Mouse (Mus musculus): Measurements from ENCODE around the gene Ppat.
A peak's percentile ranks its signal among the peaks of the same experiment; 100 is the strongest.
"Not testable (repeated sequence)": the region's sequence is repeated elsewhere in the genome, so short reads cannot be mapped to it uniquely, and the experiment has no call there.

The Ppat gene

GRCm38 (mm10) chr5:76928124-76928832 is 23.1 kb downstream of the Ppat start:
- H3K27me3 ChIP-seq (ENCODE audit: control insufficient read depth, insufficient read depth, low read length, poor library complexity, severe bottlenecking) = no peaks in the 10 kb centered on the region
- no peak for DNase-seq (ENCODE audit: low read depth, low spot score)
- H3K36me3 ChIP-seq (ENCODE audit: control insufficient read depth, insufficient read depth, low read length, poor library complexity, severe bottlenecking) = no peaks in the 10 kb centered on the region; the same call in 1 of the 2 replicates

GRCm38 (mm10) chr5:76924296-76924695 is 27.1 kb downstream of the Ppat start:
- Histone ChIP-seq H3K27me3 (ENCODE audit: control insufficient read depth, insufficient read depth, low read length, poor library complexity, severe bottlenecking) (no peaks in the 10 kb centered on the region), H3K36me3 (ENCODE audit: control insufficient read depth, insufficient read depth, low read length, poor library complexity, severe bottlenecking) (peaks cover 4% of the 10 kb centered on the region; the same call in 1 of the 2 replicates)
- no peak for DNase-seq (ENCODE audit: low read depth, low spot score)

GRCm38 (mm10) chr5:76923428-76923827 is 27.9 kb downstream of the Ppat start:
- H3K36me3 ChIP-seq (ENCODE audit: control insufficient read depth, insufficient read depth, low read length, poor library complexity, severe bottlenecking) = peaks cover 4% of the 10 kb centered on the region; the same call in 1 of the 2 replicates
- H3K27me3 ChIP-seq (ENCODE audit: control insufficient read depth, insufficient read depth, low read length, poor library complexity, severe bottlenecking) = no peaks in the 10 kb centered on the region
- no peak for DNase-seq (ENCODE audit: low read depth, low spot score)

GRCm38 (mm10) chr5:76922833-76923232 is 28.5 kb downstream of the Ppat start:
- Histone ChIP-seq H3K36me3 (ENCODE audit: control insufficient read depth, insufficient read depth, low read length, poor library complexity, severe bottlenecking) (peaks cover 4% of the 10 kb centered on the region; the same call in 1 of the 2 replicates), H3K27me3 (ENCODE audit: control insufficient read depth, insufficient read depth, low read length, poor library complexity, severe bottlenecking) (no peaks in the 10 kb centered on the region)
- no peak for DNase-seq (ENCODE audit: low read depth, low spot score)

- not testable (repeated sequence) for H3K27me3 ChIP-seq (ENCODE audit: control insufficient read depth, insufficient read depth, low read length, poor library complexity, severe bottlenecking); DNase-seq (ENCODE audit: low read depth, low spot score); H3K36me3 ChIP-seq (ENCODE audit: control insufficient read depth, insufficient read depth, low read length, poor library complexity, severe bottlenecking)
Measured at GRCm38 (mm10) chr5:76912522-76912921, 38.9 kb downstream of the Ppat start.

GRCm38 (mm10) chr5:76910807-76911206 is 40.6 kb downstream of the Ppat start:
- DNase-seq (ENCODE audit: low read depth, low spot score) = no peak
- Histone ChIP-seq H3K27me3 (ENCODE audit: control insufficient read depth, insufficient read depth, low read length, poor library complexity, severe bottlenecking) (no peaks in the 10 kb centered on the region), H3K36me3 (ENCODE audit: control insufficient read depth, insufficient read depth, low read length, poor library complexity, severe bottlenecking) (peaks cover 6% of the 10 kb centered on the region; the same call in 1 of the 2 replicates)

- 0 out of 2 replicates have a peak, but pooled peaks cover 1% of the 10 kb centered on the region for H3K36me3 ChIP-seq (ENCODE audit: control insufficient read depth, insufficient read depth, low read length, poor library complexity, severe bottlenecking)
- H3K27me3 ChIP-seq (ENCODE audit: control insufficient read depth, insufficient read depth, low read length, poor library complexity, severe bottlenecking) = no peaks in the 10 kb centered on the region
- DNase-seq (ENCODE audit: low read depth, low spot score) = no peak
Measured at GRCm38 (mm10) chr5:76906155-76906499, 45.3 kb downstream of the Ppat start.

GRCm38 (mm10) chr5:76905405-76906154 is 45.8 kb downstream of the Ppat start, which contains the start of gene Aasdh:
Aasdh (minus strand) TSS chr5:76905514.
- H3K27me3 ChIP-seq (ENCODE audit: control insufficient read depth, insufficient read depth, low read length, poor library complexity, severe bottlenecking) = no peaks in the 10 kb centered on the region
- peak; percentile 98 for DNase-seq (ENCODE audit: low read depth, low spot score)
- 0 out of 2 replicates have a peak, but pooled peaks cover 1% of the 10 kb centered on the region for H3K36me3 ChIP-seq (ENCODE audit: control insufficient read depth, insufficient read depth, low read length, poor library complexity, severe bottlenecking)

- H3K36me3 ChIP-seq (ENCODE audit: control insufficient read depth, insufficient read depth, low read length, poor library complexity, severe bottlenecking) = 0 out of 2 replicates have a peak, but pooled peaks cover 1% of the 10 kb centered on the region
- DNase-seq (ENCODE audit: low read depth, low spot score) = peak; percentile 39
- no peaks in the 10 kb centered on the region for H3K27me3 ChIP-seq (ENCODE audit: control insufficient read depth, insufficient read depth, low read length, poor library complexity, severe bottlenecking)
Measured at GRCm38 (mm10) chr5:76904713-76905404, 46.5 kb downstream of the Ppat start.

- 0 out of 2 replicates have a peak, but pooled peaks cover 1% of the 10 kb centered on the region for H3K36me3 ChIP-seq (ENCODE audit: control insufficient read depth, insufficient read depth, low read length, poor library complexity, severe bottlenecking)
- H3K27me3 ChIP-seq (ENCODE audit: control insufficient read depth, insufficient read depth, low read length, poor library complexity, severe bottlenecking) = no peaks in the 10 kb centered on the region
- no peak for DNase-seq (ENCODE audit: low read depth, low spot score)
Measured at GRCm38 (mm10) chr5:76902131-76902530, 49.2 kb downstream of the Ppat start.

- peaks cover 6% of the 10 kb centered on the region for H3K36me3 ChIP-seq (ENCODE audit: control insufficient read depth, insufficient read depth, low read length, poor library complexity, severe bottlenecking)
- DNase-seq (ENCODE audit: low read depth, low spot score) = peak; percentile 27
- H3K27me3 ChIP-seq (ENCODE audit: control insufficient read depth, insufficient read depth, low read length, poor library complexity, severe bottlenecking) = no peaks in the 10 kb centered on the region
Measured at GRCm38 (mm10) chr5:76893084-76893483, 58.3 kb downstream of the Ppat start.

GRCm38 (mm10) chr5:76892608-76893007 is 58.8 kb downstream of the Ppat start:
- H3K36me3 ChIP-seq (ENCODE audit: control insufficient read depth, insufficient read depth, low read length, poor library complexity, severe bottlenecking) = peaks cover 6% of the 10 kb centered on the region
- DNase-seq (ENCODE audit: low read depth, low spot score) = peak; percentile 13
- H3K27me3 ChIP-seq (ENCODE audit: control insufficient read depth, insufficient read depth, low read length, poor library complexity, severe bottlenecking) = no peaks in the 10 kb centered on the region

- Histone ChIP-seq H3K36me3 (ENCODE audit: control insufficient read depth, insufficient read depth, low read length, poor library complexity, severe bottlenecking) (peaks cover 6% of the 10 kb centered on the region; the same call in 1 of the 2 replicates), H3K27me3 (ENCODE audit: control insufficient read depth, insufficient read depth, low read length, poor library complexity, severe bottlenecking) (no peaks in the 10 kb centered on the region)
- DNase-seq (ENCODE audit: low read depth, low spot score) = no peak
Measured at GRCm38 (mm10) chr5:76887011-76887410, 64.4 kb downstream of the Ppat start.

GRCm38 (mm10) chr5:76884107-76884506 is 67.3 kb downstream of the Ppat start:
- peaks cover 10% of the 10 kb centered on the region; the same call in 1 of the 2 replicates for H3K36me3 ChIP-seq (ENCODE audit: control insufficient read depth, insufficient read depth, low read length, poor library complexity, severe bottlenecking)
- no peaks in the 10 kb centered on the region for H3K27me3 ChIP-seq (ENCODE audit: control insufficient read depth, insufficient read depth, low read length, poor library complexity, severe bottlenecking)
- DNase-seq (ENCODE audit: low read depth, low spot score) = no peak

All from splenic B cell, adult 2 months (primary cell).